Mouse (Mus musculus) spleen, adult 2 months (tissue): ENCODE results near the gene Adgrf2. TPM values are rescaled to one million over a fixed set of nuclear protein-coding genes. Genes with fewer than 3 reads are reported as not detected.

Experiments used
- DNase-seq, 2 experiments: peaks; one replicate each; pipeline versions ENCODE4 v3.0.0 to v3.0.0-alpha.2; 2012 to 2021; ENCODE audit warnings: low spot score in 2 of 2, low read depth in 1 of 2
- H3K27ac ChIP-seq: fragments of 200-500 bp; 2 replicates; pipeline ENCODE4 v1.5.1; 2012; ENCODE audit warnings: low read length, inconsistent platforms; ENCODE audit not compliant: insufficient read depth
- H3K27me3 ChIP-seq: fragments of 200-500 bp; 2 replicates; pipeline ENCODE4 v1.6.1; 2012; ENCODE audit warnings: mild to moderate bottlenecking, moderate library complexity, low read length, inconsistent platforms; ENCODE audit not compliant: control insufficient read depth, insufficient read depth
- H3K36me3 ChIP-seq: fragments of 200-500 bp; 2 replicates; pipeline ENCODE4 v1.6.1; 2012; ENCODE audit warnings: mild to moderate bottlenecking, low read length, inconsistent platforms; ENCODE audit not compliant: control insufficient read depth, insufficient read depth
- H3K4me1 ChIP-seq: fragments of 200-500 bp; 2 replicates; pipeline ENCODE4 v1.6.1; 2011; ENCODE audit warnings: inconsistent platforms; ENCODE audit not compliant: control insufficient read depth, insufficient read depth, insufficient read length
- H3K4me3 ChIP-seq: fragments of 200-500 bp; 2 replicates; pipeline ENCODE4 v1.5.1; 2011; ENCODE audit warnings: mild to moderate bottlenecking, inconsistent platforms; ENCODE audit not compliant: insufficient read depth, insufficient read length; ENCODE audit errors: extremely low read depth
- CTCF ChIP-seq: fragments of 200-500 bp; IDR thresholded peaks from 2 replicates; pipeline ENCODE4 v1.5.1; 2011; ENCODE audit warnings: mild to moderate bottlenecking, inconsistent platforms; ENCODE audit not compliant: insufficient read depth, insufficient read length, insufficient replicate concordance; ENCODE audit errors: extremely low read depth
- POLR2A ChIP-seq: fragments of 200-500 bp; IDR thresholded peaks from 2 replicates; pipeline ENCODE4 v1.6.1; 2011; ENCODE audit warnings: low read depth, low read length, inconsistent platforms
- WGBS: fragments of 180-500 bp; shearing (Covaris S2); methylation state at CpG from one replicate; pipeline ENCODE4 v1.1.7; 2018; 5-methylcytosine and 5-hydroxymethylcytosine counted together
- polyA plus RNA-seq: library from polyadenylated mRNA; depleted of rRNA; stranded (reverse); fragments of >200 nt; gene quantifications from 2 replicates; pipeline ENCODE4 v1.2.3, GENCODE M21; 2012; rRNA removed

Gene Adgrf2
- polyA plus RNA-seq, 1 experiment = 0.08 TPM

GRCm38 (mm10) chr17:42705611-42706010 is 36.4 kb downstream of the Adgrf2 start:
- no peaks in the 10 kb centered on the region for H3K36me3 ChIP-seq
- no peak for TF ChIP-seq POLR2A
- H3K27me3 ChIP-seq = no peaks in the 10 kb centered on the region
- no peak overlapping the region for H3K27ac ChIP-seq
- no peak overlapping the region for H3K4me3 ChIP-seq
- no peaks in the 10 kb centered on the region for H3K4me1 ChIP-seq
- 84% methylated on average over 4 of the region's 4 CpGs for WGBS
- no peak for DNase-seq

DNA sequence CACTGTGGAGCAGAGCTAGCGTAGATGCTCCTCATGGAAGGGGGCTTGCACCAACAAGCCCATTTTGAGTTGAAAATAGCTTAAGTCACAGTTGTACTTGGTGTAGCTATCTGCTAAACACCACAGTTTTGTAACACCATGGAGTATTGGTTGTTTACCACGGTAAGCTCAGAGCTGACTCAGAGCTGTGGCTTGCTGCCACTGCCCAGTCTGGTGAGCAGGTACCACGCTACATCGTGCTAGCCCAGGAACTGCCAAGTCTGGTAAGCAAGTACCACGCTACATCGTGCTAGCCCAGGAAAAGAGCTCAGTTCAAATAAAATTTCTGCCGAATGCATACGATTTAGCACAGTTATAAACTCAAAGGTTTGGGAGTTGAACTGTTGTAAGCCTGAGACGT is 39.8 kb downstream of the Adgrf2 start:
- H3K27me3 ChIP-seq = no peaks in the 10 kb centered on the region
- WGBS = 85% methylated on average over 9 of the region's 9 CpGs
- no peaks in the 10 kb centered on the region for H3K36me3 ChIP-seq
- H3K4me3 ChIP-seq = no peak overlapping the region
- TF ChIP-seq CTCF (no peak), POLR2A (no peak)
- no peak for DNase-seq
- no peak overlapping the region for H3K27ac ChIP-seq
- H3K4me1 ChIP-seq = no peaks in the 10 kb centered on the region

GRCm38 (mm10) chr17:42694730-42695129 is 47.2 kb downstream of the Adgrf2 start:
- DNase-seq = no peak
- TF ChIP-seq CTCF (no peak), POLR2A (no peak)
- Histone ChIP-seq H3K36me3 (no peaks in the 10 kb centered on the region), H3K4me1 (no peaks in the 10 kb centered on the region), H3K27me3 (no peaks in the 10 kb centered on the region), H3K27ac (no peak overlapping the region), H3K4me3 (no peak overlapping the region)
- WGBS = 76% methylated on average over 4 of the region's 4 CpGs

DNA sequence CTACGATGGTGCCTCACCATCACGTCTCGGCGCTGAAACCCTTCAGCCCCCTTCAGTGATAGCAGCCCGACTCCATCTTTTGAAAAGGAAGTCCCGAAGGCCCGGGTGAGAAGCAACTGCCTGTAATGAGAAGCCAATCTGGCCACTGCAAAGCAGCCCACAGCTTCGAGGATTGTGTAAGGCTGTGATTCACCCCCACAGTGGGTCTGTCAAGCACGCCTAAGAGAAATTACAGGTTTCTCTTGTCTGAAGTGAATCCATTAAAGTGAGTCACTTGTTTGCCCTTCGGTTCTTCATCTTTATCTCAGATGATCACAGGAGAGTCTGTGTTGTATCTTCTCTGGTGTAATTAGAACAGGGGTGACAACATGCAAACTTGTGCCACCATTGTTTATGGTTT is 49.8 kb downstream of the Adgrf2 start, which contains the start of gene Adgrf4:
Adgrf4 (minus strand) TSS at position 149 of the 400 bp plus-strand sequence.
- 86% methylated on average over 10 of the region's 10 CpGs for WGBS
- no peak for DNase-seq
- H3K36me3 ChIP-seq = no peaks in the 10 kb centered on the region

GRCm38 (mm10) chr17:42690531-42690930 is 51.4 kb downstream of the Adgrf2 start:
- no peak for TF ChIP-seq CTCF
- no peak for TF ChIP-seq POLR2A
- Histone ChIP-seq H3K4me3 (no peak overlapping the region), H3K27me3 (no peaks in the 10 kb centered on the region), H3K4me1 (no peaks in the 10 kb centered on the region), H3K36me3 (no peaks in the 10 kb centered on the region), H3K27ac (no peak overlapping the region)
- no peak for DNase-seq
- 89% methylated on average over 8 of the region's 8 CpGs for WGBS

More for the DNA sequence above, 49.8 kb downstream of the Adgrf2 start, which contains the start of gene Adgrf4:
- no peak within 1 kb of the TSS for H3K4me3 ChIP-seq
- no peaks in the 10 kb centered on the region for H3K4me1 ChIP-seq
- H3K27me3 ChIP-seq = no peaks in the 10 kb centered on the region
- no peak for TF ChIP-seq POLR2A
- no peak for TF ChIP-seq CTCF
- no peak within 1 kb of the TSS for H3K27ac ChIP-seq

Other genes with a start within 250 kb of the Adgrf2 start
- gene Opn5, start 130.8 kb downstream of the Adgrf2 start, polyA plus RNA-seq = not detected in 2 replicates
- 0.04 and 0.08 TPM in 2 replicates for gene Adgrf4, start 49.9 kb downstream of the Adgrf2 start, polyA plus RNA-seq
- 8.9 and 9.3 TPM in 2 replicates for gene Cd2ap, start 134.5 kb upstream of the Adgrf2 start, polyA plus RNA-seq